17 mouse cellular contexts compared by ENCODE assay signal in genomic region chr2:121625901-121626300, GRCm38 (mm10).
"Had no signal": no experiment of that assay in that cellular context is flagged by ENCODE, and none has a peak within 500 bp of the region (broad histone marks: within the 10 kb centered on the region; RNA-seq: fewer than 3 reads in every experiment).

No protein-coding gene starts in this region.

- ATAC-seq: liver, embryonic 12.5 days; liver, postnatal 0 days; lung, postnatal 0 days; midbrain, embryonic 13.5 days; midbrain, embryonic 15.5 days; midbrain, embryonic 16.5 days had no signal

- DNase-seq: left cerebral cortex, postnatal 4 days; liver; liver, embryonic 13.5 days; liver, postnatal 0 days; lung, adult 18-20 months; lung, adult 2 months; lung, embryonic 14.5 days; lung, postnatal 10 days; lung, postnatal 14 days; lung, postnatal 36 days; lung, postnatal 4 days; midbrain, embryonic 14.5 days had no signal
